Mouse (Mus musculus) embryonic facial prominence, embryonic 13.5 days (tissue): Measurements from ENCODE around the gene Mrps2. TPM values are rescaled to one million over a fixed set of nuclear protein-coding genes. Genes with fewer than 3 reads are reported as not detected.
"Not testable (repeated sequence)": the region's sequence is repeated elsewhere in the genome, so short reads cannot be mapped to it uniquely, and the experiment has no call there.

Experiments
- ATAC-seq: fragments of 200-750 bp; cut with Nextera tagmentation; 2 replicates; pipeline ENCODE4 v1.8.0; 2017; ENCODE audit warnings: low read depth; ENCODE audit not compliant: insufficient number of reproducible peaks, insufficient read depth, low FRiP score, low TSS enrichment
- H3K27ac ChIP-seq: fragments of 300-500 bp; sonication (generic); 2 replicates; pipeline ENCODE4 v1.5.1; 2015; ENCODE audit warnings: moderate library complexity, mild to moderate bottlenecking, inconsistent platforms
- H3K27me3 ChIP-seq: fragments of 300-500 bp; sonication (generic); 2 replicates; pipeline ENCODE4 v1.6.1; 2015; ENCODE audit warnings: mild to moderate bottlenecking, inconsistent platforms
- H3K36me3 ChIP-seq: fragments of 300-500 bp; sonication (generic); 2 replicates; pipeline ENCODE4 v1.6.1; 2015; ENCODE audit warnings: mild to moderate bottlenecking, inconsistent platforms
- H3K4me1 ChIP-seq: fragments of 300-500 bp; sonication (generic); 2 replicates; pipeline ENCODE4 v1.6.1; 2015; ENCODE audit warnings: inconsistent platforms
- H3K4me2 ChIP-seq: fragments of 300-500 bp; sonication (generic); 2 replicates; pipeline ENCODE4 v1.6.1; 2015; ENCODE audit warnings: moderate library complexity, mild to moderate bottlenecking, inconsistent platforms
- H3K4me3 ChIP-seq: fragments of 300-500 bp; sonication (generic); 2 replicates; pipeline ENCODE4 v1.5.1; 2015; ENCODE audit warnings: mild to moderate bottlenecking, inconsistent platforms
- H3K9ac ChIP-seq: fragments of 300-500 bp; sonication (generic); 2 replicates; pipeline ENCODE4 v1.6.1; 2015; ENCODE audit warnings: mild to moderate bottlenecking, inconsistent platforms
- H3K9me3 ChIP-seq: fragments of 300-500 bp; sonication (generic); 2 replicates; pipeline ENCODE4 v1.6.1; 2016; ENCODE audit warnings: inconsistent platforms
- WGBS: fragments of 180-500 bp; shearing (Covaris S2); methylation state at CpG from one replicate; pipeline ENCODE4 v1.1.7; 2015; ENCODE audit warnings: mixed read lengths; 5-methylcytosine and 5-hydroxymethylcytosine counted together
- polyA plus RNA-seq: library from polyadenylated mRNA; unstranded; fragments of >200 nt; fragmentation: Nextera tagmentation; extraction: Ambion mirVana; gene quantifications from 2 replicates; pipeline ENCODE4 v1.2.1, GENCODE M21; 2015

Gene Mrps2
- polyA plus RNA-seq, 1 experiment from 2014 or later, result 57.4 TPM

DNA sequence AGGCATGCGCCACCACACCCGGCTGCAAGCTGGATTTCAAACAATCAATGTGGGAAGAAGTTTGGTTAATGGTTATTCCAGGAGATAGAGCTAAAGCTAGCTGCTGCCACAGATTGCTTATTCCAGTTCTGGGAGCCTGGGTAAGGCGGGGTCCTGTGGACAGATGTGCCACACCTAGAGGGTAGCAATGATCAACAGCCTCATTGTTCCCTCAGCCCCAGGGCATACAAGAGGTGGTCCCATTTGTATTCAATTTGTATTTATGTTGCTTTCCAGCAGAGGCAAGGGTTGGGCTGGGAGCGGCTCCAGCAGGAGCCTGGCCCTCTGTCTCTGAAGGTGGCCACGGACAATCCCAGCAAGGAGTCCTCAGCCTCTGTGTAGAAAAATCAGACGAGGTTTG is 38.4 kb downstream of the Mrps2 start:
- 79% methylated on average over 6 of the region's 6 CpGs for WGBS
- no peak for ATAC-seq
- H3K4me1 ChIP-seq, result no peaks in the 10 kb centered on the region

DNA sequence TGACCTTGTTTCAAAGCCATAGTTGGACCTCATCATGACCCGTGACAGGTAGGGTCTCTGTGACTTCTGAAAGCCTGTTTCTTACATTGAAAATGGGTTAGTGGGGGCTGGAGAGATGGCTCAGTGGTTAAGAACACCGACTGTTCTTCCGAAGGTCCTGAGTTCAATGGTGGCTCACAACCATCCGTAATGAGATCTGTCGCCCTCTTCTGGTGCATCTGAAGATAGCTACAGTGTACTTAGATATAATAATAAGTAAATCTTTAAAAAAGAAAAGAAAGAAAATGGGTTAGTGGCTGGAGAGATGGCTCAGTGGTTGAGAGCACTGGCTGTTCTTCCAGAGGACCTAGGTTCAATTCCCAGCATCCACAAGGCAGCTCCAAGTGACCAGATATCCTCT is 43.7 kb downstream of the Mrps2 start:
- 51% methylated on average over 5 of the region's 5 CpGs for WGBS
- ATAC-seq, H3K27me3 ChIP-seq, H3K4me2 ChIP-seq, H3K9ac ChIP-seq, H3K4me3 ChIP-seq, H3K27ac ChIP-seq, H3K9me3 ChIP-seq, H3K36me3 ChIP-seq: not testable (repeated sequence)
- peaks cover 24% of the 10 kb centered on the region for H3K4me1 ChIP-seq

More for the DNA sequence above, 38.4 kb downstream of the Mrps2 start:
- Histone ChIP-seq H3K27me3 (no peaks in the 10 kb centered on the region; the same call in 1 of the 2 replicates), H3K4me3 (no peak overlapping the region), H3K36me3 (no peaks in the 10 kb centered on the region), H3K27ac (no peak overlapping the region), H3K9me3 (no peaks in the 10 kb centered on the region), H3K9ac (no peak overlapping the region), H3K4me2 (no peak overlapping the region)

DNA sequence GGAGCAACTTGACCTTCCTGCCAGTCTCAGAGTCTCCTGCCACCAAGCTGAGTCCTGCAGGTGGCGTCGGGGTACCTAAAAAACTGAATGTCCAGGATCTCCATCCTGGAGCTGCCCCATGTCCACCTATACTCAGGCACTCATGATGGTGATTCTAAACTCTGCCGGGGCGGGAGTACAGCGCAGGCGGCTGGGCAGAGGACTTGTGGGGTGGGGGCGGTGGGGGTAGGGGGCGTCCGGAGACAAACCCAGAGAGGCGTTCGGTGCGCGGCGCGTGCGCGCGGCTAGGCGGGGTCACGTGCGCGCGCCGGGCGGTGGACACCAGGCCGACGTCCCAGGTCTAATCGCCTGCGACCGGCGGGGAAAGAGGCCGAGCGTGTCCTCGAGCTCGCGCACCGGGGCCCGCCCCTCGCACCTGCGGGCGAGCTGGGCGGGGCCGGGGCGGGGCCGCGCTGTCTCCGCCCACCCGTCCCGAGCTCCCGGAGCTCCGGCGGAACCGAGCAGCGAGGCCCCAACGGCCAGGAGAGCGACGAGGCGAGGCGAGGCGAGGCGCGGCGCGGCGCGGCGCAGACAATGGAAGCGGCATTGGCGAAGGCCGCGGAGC is 45.0 kb downstream of the Mrps2 start, which contains the start of gene Ralgds:
Gene Ralgds, plus strand, starts transcription at position 328 of the 604 bp plus-strand sequence.
- peak within 1 kb of the TSS; percentile 79 for H3K27ac ChIP-seq
- no peak; the same call in 1 of the 2 replicates for ATAC-seq
- H3K9ac ChIP-seq, result peak within 1 kb of the TSS; percentile 93
- under 1% methylated on average over 69 of the region's 71 CpGs for WGBS
- 0 out of 2 replicates have a peak, but pooled peaks cover 7% of the 10 kb centered on the region for H3K36me3 ChIP-seq
- peaks cover 33% of the 10 kb centered on the region for H3K4me1 ChIP-seq
- H3K4me3 ChIP-seq, result peak within 1 kb of the TSS; percentile 75
- H3K9me3 ChIP-seq, result no peaks in the 10 kb centered on the region
- peak within 1 kb of the TSS; percentile 92 for H3K4me2 ChIP-seq
- H3K27me3 ChIP-seq, result no peaks in the 10 kb centered on the region; the same call in 1 of the 2 replicates

DNA sequence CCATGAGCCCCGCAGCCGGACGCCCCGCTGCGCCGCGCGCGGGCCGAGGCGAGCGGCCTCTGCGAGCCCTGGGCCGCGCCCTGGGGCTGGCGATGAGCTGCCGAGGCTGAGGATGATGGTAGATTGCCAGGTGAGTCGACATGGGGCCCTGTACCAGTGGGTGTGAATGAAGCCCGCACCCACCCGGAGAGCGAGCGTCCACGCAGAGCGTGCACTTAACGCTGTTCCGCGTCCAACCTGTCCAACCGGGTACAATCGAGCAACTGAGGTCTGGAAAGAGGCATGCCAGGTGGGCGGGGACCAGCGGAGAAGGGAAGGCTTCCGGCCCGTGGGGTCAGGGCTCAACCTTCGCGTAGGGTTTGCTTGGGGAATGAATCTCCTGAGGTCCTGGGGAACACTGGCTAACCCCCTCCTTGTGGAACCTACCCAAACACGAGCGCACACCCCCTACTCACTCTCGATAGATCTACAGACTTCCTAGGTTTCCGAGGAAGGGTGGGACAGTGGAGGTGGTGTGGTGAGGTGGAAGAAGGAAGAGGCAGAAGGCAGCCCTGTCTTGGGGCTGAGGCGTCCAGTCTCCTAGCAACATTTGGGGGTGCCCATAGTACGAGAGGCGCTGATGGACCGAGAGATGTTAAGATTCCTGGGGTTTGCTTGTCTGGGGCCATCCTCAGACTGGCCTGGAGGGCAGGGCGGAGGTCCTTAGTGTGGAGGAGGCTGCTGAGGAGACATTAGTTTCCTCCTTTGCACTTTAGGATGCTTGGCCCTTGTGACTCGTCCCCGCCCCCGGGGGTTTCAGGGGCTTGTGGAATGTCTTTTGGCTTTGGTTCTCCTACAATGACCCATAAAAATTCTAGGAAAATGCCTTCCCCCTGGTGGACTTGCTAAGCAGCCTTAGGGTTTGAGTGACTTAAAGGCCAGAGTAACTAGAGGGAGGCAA is 45.8 kb downstream of the Mrps2 start:
- peak overlapping the region; percentile 79 for H3K27ac ChIP-seq
- 5% methylated on average over 47 of the region's 47 CpGs for WGBS
- H3K36me3 ChIP-seq, result 0 out of 2 replicates have a peak, but pooled peaks cover 7% of the 10 kb centered on the region
- H3K4me2 ChIP-seq, result peak overlapping the region; percentile 92
- H3K9me3 ChIP-seq, result no peaks in the 10 kb centered on the region
- H3K4me1 ChIP-seq, result peaks cover 39% of the 10 kb centered on the region
- peak overlapping the region; percentile 75 for H3K4me3 ChIP-seq
- no peaks in the 10 kb centered on the region; the same call in 1 of the 2 replicates for H3K27me3 ChIP-seq
- ATAC-seq, result no peak; the same call in 1 of the 2 replicates
- H3K9ac ChIP-seq, result peak overlapping the region; percentile 93

DNA sequence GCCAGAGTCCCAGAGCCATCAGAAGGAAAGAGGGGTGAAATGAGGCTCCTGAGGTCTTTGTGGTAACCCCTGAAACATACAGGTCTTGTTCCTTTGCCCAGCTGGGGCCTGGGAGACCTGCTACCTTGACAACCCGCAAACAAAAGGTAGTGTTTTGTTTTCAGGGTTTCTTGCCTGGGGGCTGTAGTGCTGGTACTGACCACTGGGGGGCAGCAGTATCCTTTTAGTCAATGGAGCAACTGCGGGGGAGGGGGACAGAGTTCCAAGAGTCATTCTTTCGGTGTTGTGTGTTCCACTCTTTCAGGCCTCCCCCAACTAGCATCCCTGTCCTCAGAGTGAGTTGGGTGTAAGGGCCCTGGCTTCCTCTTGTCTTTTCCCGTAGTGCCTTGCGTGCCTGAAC is 46.6 kb downstream of the Mrps2 start:
- Histone ChIP-seq H3K9ac (peak overlapping the region; percentile 93), H3K4me1 (peaks cover 41% of the 10 kb centered on the region), H3K4me3 (peak overlapping the region; percentile 75), H3K27me3 (no peaks in the 10 kb centered on the region; the same call in 1 of the 2 replicates), H3K4me2 (peak overlapping the region; percentile 92), H3K9me3 (no peaks in the 10 kb centered on the region), H3K36me3 (0 out of 2 replicates have a peak, but pooled peaks cover 7% of the 10 kb centered on the region), H3K27ac (0 out of 2 replicates have a peak overlapping the region, but pooled peaks have one; percentile 79)
- 24% methylated on average over 5 of the region's 5 CpGs for WGBS
- no peak for ATAC-seq

DNA sequence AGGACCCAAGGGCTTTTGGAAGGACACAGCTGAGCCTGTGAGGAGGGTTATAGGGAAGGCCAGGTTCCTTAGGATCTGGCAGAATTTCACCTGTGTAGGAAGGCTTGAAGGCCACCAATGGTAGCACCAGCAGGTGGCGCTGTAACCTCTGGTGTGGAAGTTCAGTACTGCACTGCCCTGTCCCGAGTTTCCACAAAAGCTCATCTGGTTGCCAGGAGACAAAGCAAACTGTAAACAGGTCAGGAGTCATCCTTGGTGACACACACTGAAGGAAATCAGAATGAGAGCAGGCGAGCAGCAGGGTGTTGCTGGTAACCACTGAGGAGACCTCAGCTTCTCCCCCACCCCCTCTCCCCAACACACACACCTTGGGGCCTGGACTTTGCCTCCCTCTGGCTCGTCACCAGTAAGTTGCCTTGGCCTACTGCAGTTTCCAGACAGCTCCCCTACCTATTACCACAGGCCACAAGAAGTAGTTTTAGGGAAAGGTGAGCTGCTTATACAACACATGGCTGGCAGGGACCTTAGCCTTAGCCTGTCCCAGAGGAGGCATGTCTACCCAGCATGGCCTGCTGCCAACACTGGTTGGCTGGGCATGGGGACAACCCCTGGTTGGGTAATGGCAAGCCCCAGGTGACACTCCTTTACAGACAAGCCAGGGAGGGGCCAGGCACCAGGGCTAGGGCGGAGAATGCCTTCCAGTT is 49.5 kb downstream of the Mrps2 start:
- Histone ChIP-seq H3K9me3 (no peaks in the 10 kb centered on the region), H3K4me1 (peaks cover 53% of the 10 kb centered on the region), H3K27ac (no peak overlapping the region; the same call in 1 of the 2 replicates), H3K4me2 (no peak overlapping the region), H3K9ac (no peak overlapping the region), H3K36me3 (peaks cover 9% of the 10 kb centered on the region; the same call in 1 of the 2 replicates), H3K27me3 (no peaks in the 10 kb centered on the region), H3K4me3 (no peak overlapping the region)
- WGBS, result 41% methylated on average over 5 of the region's 5 CpGs
- no peak for ATAC-seq

DNA sequence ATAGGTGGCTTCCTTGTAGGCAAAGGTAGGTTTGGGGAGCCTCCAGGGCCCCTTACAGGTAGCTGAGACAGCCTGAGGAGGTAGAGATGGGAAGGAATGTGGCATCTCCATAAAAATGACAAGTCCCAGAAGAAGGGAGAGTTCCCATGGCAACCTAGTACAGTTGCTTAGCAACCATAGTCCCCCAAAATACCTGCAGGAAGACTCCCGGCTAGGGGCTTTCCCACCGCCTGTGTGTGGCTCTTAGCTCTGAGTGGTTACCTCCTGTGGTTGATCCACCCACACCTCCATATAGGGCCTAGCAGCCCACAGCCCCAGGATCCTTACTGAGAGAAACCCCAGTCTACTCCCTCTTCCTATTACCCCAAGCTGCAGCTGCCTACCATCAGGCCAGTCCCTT is 50.4 kb downstream of the Mrps2 start:
- no peaks in the 10 kb centered on the region for H3K9me3 ChIP-seq
- peaks cover 55% of the 10 kb centered on the region for H3K4me1 ChIP-seq
- 26% methylated on average over 2 of the region's 2 CpGs for WGBS
- no peak overlapping the region for H3K4me3 ChIP-seq
- H3K9ac ChIP-seq, result peak overlapping the region; percentile 27; the same call in 1 of the 2 replicates
- no peaks in the 10 kb centered on the region for H3K27me3 ChIP-seq
- ATAC-seq, result no peak
- no peak overlapping the region for H3K27ac ChIP-seq
- H3K4me2 ChIP-seq, result no peak overlapping the region
- H3K36me3 ChIP-seq, result peaks cover 13% of the 10 kb centered on the region; the same call in 1 of the 2 replicates

DNA sequence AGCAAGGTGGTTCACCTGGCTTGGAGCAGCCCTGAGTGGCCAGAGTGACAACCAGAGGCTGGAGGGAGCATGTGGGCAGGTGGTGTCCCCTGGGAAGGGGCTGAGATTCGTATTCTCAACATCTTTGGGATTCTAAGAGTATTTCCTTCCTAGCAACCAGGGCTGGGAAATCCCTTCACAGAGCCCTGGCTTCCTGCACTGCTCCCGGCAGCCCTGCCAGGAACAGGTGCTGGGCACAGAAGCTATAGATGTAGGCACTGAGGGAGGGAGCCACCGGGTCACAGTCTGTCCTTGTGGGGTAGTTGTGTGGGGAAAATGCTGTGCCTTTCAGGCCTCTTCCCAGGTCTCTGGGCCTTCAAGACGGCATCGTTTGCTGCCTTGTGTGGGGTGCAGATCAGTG is 52.7 kb downstream of the Mrps2 start:
- peaks cover 13% of the 10 kb centered on the region; the same call in 1 of the 2 replicates for H3K36me3 ChIP-seq
- H3K27me3 ChIP-seq, result no peaks in the 10 kb centered on the region
- no peak overlapping the region for H3K27ac ChIP-seq
- H3K9ac ChIP-seq, result no peak overlapping the region
- H3K4me1 ChIP-seq, result peaks cover 59% of the 10 kb centered on the region
- H3K4me2 ChIP-seq, result no peak overlapping the region
- 75% methylated on average over 5 of the region's 5 CpGs for WGBS
- ATAC-seq, result no peak
- no peaks in the 10 kb centered on the region for H3K9me3 ChIP-seq
- no peak overlapping the region for H3K4me3 ChIP-seq

Other genes starting within 250 kb of the Mrps2 start
- 7.5 TPM in 2 replicates for gene Ppp1r26, start 21.3 kb upstream of the Mrps2 start, polyA plus RNA-seq
- 0.91 and 1.7 TPM in 2 replicates for gene 1700007K13Rik, start 1.7 kb upstream of the Mrps2 start, polyA plus RNA-seq
- 0.35 and 0.58 TPM in 2 replicates for gene Gbgt1, start 28.8 kb downstream of the Mrps2 start, polyA plus RNA-seq
- 1.4 TPM in 1 of 2 replicates, not detected in the other for gene Gm10134, start 38.0 kb downstream of the Mrps2 start, polyA plus RNA-seq
- gene Ralgds, start 45.1 kb downstream of the Mrps2 start, polyA plus RNA-seq, result 56.9 and 61.3 TPM in 2 replicates
- gene Cel, start 95.3 kb downstream of the Mrps2 start, polyA plus RNA-seq, result 0.17 TPM in 1 of 2 replicates, not detected in the other
- 50.4 and 51.6 TPM in 2 replicates for gene Gtf3c5, start 115.7 kb downstream of the Mrps2 start, polyA plus RNA-seq
- gene Gfi1b, start 153.9 kb downstream of the Mrps2 start, polyA plus RNA-seq, result 0.77 and 0.84 TPM in 2 replicates
- 23.7 and 23.9 TPM in 2 replicates for gene Tsc1, start 173.2 kb downstream of the Mrps2 start, polyA plus RNA-seq
- gene Spaca9, start 231.7 kb downstream of the Mrps2 start, polyA plus RNA-seq, result 0.89 and 1.1 TPM in 2 replicates
- 0.77 and 0.90 TPM in 2 replicates for gene Ak8, start 232.1 kb downstream of the Mrps2 start, polyA plus RNA-seq